Mouse (Mus musculus) bone marrow macrophage, adult 2 months (primary cell): ENCODE measurements around the gene Fmnl3. TPM values are rescaled to one million over a fixed set of nuclear protein-coding genes. Genes with fewer than 3 reads are reported as not detected.
A peak's percentile ranks its signal among the peaks of the same experiment; 100 is the strongest.

Source experiments
- H3K27ac ChIP-seq: 2 replicates; pipeline ENCODE4 v1.5.1; 2012; ENCODE audit warnings: low read depth, low read length; ENCODE audit not compliant: insufficient read depth
- H3K4me1 ChIP-seq: 2 replicates; pipeline ENCODE4 v1.6.1; 2012; ENCODE audit warnings: low read length; ENCODE audit not compliant: control insufficient read depth, insufficient read depth
- H3K4me3 ChIP-seq: 2 replicates; pipeline ENCODE4 v1.5.1; 2012; ENCODE audit warnings: mild to moderate bottlenecking, low read length, moderate library complexity; ENCODE audit not compliant: insufficient read depth
- CTCF ChIP-seq: IDR thresholded peaks from 2 replicates; pipeline ENCODE4 v1.5.1; 2012; ENCODE audit warnings: low read depth, mild to moderate bottlenecking, low read length, moderate library complexity
- POLR2A ChIP-seq: IDR thresholded peaks from 2 replicates; pipeline ENCODE4 v1.6.1; 2012; ENCODE audit warnings: mild to moderate bottlenecking, low read depth, low read length, borderline replicate concordance
- polyA plus RNA-seq: library from polyadenylated mRNA; stranded (reverse); fragments of >200 nt; gene quantifications from 2 replicates; pipeline ENCODE4 v1.2.4, GENCODE M21; 2012; ENCODE audit not compliant: missing spikeins, insufficient read depth, insufficient read length

Fmnl3 gene
- polyA plus RNA-seq, 1 experiment, result 23.2 TPM

DNA sequence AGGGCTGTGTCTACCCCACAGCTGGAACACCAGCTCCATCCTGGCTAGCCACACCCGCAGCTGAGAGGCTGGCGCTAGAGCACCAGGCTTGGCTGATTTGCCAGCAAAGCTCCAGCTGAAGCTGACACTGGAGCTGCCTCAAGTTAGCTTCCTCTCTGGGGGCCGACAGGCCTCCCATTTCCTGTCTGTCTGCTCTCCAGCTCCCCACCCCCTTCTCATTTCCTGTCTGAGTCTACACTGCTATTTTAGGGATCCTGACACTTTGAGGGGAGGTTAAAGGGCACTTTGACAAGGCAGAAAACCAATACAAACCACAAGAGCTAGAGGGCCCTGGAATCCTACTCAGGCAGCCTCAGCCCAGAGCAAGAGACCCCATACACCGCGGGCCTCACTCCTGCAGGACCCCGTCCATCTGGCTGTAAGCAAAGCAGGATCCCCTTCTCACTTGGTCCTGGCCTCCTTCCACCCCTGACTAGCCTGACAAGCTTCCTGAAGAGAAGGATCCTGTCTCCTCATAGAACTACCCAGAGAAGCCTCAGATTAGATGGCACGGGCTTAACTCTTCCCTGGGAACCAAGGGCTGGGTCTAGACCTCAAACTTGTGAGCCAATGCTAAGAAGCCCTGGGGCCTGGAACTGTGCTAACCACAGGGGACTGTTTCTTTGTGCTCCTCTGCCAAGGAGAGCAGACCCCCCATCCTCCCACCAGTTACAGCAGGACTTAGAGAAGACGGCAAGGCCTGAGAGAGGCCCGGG is 37.2 kb downstream of the Fmnl3 start:
- Histone ChIP-seq H3K4me1 (peaks cover 79% of the 10 kb centered on the region), H3K27ac (peak overlapping the region; percentile 91), H3K4me3 (peak overlapping the region; percentile 18; the same call in 1 of the 2 replicates)
- TF ChIP-seq POLR2A (no peak), CTCF (0 out of 2 replicates have a peak, but pooled peaks have one; percentile 12)

DNA sequence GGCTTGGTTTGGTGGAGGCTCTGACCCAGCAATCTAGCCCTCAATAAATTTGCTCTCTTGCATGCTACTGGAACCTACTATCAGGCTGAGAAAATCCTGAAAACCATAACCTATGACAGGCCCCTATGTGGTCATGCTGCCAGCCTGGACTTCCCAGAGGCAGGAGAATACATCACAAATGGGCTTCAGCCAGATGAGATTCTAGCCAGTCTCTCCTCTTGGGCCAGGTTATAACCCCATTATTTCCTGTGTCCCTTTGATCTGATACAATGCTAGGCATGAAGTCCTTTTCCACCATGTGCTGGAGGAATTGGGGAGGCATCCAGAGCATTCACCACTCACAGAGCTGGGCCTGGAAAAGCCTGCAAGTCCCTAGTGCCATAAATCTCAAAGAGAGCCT is 38.2 kb downstream of the Fmnl3 start:
- peak overlapping the region; percentile 78 for H3K27ac ChIP-seq
- TF ChIP-seq CTCF, result no peak
- no peak for TF ChIP-seq POLR2A
- H3K4me3 ChIP-seq, result no peak overlapping the region
- peaks cover 73% of the 10 kb centered on the region for H3K4me1 ChIP-seq

DNA sequence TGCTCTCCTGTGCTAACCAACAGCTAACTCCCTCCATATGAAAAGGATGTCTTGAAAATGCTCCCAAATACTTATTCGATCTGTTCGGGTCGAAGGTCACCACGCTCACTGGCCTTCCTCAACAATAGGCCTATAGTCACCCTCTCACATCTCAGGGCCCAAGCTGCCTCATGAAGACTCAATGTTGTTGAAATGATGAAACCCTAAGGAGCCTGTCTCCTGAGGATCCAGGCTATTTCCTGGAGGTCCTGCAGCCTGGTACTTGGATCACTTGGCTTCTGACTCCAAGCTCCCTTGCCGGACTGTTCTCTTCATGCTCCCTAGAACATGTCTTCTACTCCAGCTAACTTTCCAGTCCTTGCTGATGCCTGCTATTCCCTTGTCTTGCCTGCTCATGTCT is 38.9 kb downstream of the Fmnl3 start:
- TF ChIP-seq POLR2A (no peak), CTCF (no peak)
- Histone ChIP-seq H3K4me3 (no peak overlapping the region), H3K27ac (peak overlapping the region; percentile 10), H3K4me1 (peaks cover 73% of the 10 kb centered on the region)

DNA sequence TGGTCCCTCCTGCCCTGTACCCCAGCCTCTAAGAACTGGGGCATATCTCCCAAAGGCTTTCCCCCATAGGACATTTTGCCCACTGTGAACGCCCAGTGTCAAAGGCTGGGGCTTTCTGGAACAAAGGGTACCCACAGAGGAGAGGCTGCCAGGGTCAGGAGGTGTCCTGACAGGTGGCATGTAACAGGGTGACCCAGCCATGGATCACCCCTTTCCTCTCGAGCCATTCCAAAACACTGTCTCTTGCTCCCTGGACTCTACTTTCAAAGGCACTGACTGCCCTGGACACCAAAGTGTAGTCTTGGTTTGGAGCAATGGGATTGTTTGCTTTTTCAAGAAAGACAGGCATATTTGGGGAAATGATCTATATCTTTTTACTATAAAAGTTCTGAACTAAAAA is 40.0 kb downstream of the Fmnl3 start:
- peak overlapping the region; percentile 70 for H3K27ac ChIP-seq
- peaks cover 65% of the 10 kb centered on the region for H3K4me1 ChIP-seq
- no peak for TF ChIP-seq POLR2A
- no peak for TF ChIP-seq CTCF
- H3K4me3 ChIP-seq, result no peak overlapping the region

DNA sequence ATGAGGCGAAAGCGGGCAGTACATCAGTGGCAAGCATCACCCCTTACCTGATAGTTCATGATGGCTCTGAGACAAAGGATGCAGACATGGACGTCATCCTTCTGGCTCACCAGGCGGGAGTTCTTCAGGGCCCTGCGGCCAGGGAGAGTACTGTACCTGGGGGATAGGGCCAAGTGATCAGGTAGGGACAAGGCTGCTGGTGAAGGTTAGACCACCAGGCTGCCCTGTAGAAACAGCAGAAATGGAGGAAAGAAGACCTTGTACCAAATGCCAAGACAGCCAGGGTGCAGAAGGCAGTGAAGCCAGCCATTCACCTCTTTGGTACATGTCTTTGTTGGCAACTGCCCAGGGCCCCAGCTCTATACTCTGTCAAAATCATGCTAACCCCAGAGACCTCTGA is 42.3 kb downstream of the Fmnl3 start:
- H3K4me1 ChIP-seq, result peaks cover 43% of the 10 kb centered on the region
- TF ChIP-seq CTCF (no peak), POLR2A (no peak)

DNA sequence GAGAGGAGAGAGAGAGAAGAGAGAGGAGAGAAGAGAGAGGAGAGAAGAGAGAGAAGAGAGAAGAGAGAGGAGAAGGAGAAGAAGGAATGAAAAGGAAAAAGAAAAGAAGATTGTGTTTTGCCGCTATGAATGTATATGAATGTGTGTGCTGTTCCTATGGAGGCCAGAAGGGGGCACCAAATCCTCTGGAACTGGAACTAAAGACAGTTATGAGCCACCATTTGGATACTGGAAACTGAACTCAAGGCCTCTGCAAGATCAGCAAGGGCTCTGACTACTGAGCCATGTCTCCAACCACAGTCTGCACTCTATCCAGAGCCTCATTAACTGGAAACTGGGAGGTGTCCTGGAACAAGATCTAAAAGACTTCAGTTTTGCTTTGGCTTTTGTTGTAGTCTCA is 43.3 kb downstream of the Fmnl3 start:
- H3K27ac ChIP-seq, result no peak overlapping the region
- TF ChIP-seq POLR2A (no peak), CTCF (peak; percentile 52)
- H3K4me3 ChIP-seq, result no peak overlapping the region
- H3K4me1 ChIP-seq, result peaks cover 35% of the 10 kb centered on the region

More for the DNA sequence above, 42.3 kb downstream of the Fmnl3 start:
- H3K27ac ChIP-seq, result no peak overlapping the region
- H3K4me3 ChIP-seq, result no peak overlapping the region

DNA sequence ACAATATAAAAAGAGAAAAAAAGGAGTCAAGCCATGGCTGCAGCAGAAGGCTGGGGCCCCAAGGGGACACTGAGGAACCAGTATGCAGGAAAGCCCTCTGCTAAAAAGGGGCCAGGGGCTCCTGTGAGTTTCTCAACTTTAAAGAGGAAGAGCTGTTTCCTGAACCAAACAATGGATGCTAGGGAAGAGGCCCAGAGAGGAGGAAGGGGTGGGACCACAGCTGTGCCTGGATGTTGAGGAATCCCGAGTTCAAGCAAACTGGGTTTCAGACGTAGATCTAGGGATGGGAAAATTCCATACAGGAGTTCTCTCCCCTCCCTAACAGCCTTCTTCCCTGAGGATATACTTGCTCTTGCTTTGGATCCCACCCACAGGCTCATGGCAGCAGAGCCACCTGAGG is 43.9 kb downstream of the Fmnl3 start:
- TF ChIP-seq CTCF, result no peak
- TF ChIP-seq POLR2A, result no peak
- Histone ChIP-seq H3K27ac (no peak overlapping the region), H3K4me1 (peaks cover 30% of the 10 kb centered on the region), H3K4me3 (no peak overlapping the region)

DNA sequence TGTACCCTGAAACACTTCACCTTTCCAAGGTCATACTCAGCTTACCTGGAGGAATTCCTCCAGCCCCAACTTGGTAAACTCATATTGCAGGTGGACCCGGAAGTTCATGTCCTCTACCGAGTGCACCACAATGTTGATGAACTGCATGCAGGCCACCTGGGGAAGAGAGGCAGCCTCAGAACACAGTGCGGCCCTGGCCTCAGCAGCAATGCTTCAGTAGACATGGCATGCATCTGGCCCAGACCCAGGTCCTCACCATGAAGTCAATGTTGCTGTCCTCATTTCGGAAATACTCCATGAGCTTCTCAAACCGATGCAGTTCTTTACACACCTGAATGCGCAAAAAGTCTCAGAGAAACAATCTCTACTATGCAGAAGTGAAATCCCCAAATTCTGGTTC is 44.7 kb downstream of the Fmnl3 start:
- H3K4me1 ChIP-seq, result peaks cover 22% of the 10 kb centered on the region
- H3K27ac ChIP-seq, result no peak overlapping the region
- TF ChIP-seq POLR2A, result no peak
- TF ChIP-seq CTCF, result no peak
- H3K4me3 ChIP-seq, result no peak overlapping the region

DNA sequence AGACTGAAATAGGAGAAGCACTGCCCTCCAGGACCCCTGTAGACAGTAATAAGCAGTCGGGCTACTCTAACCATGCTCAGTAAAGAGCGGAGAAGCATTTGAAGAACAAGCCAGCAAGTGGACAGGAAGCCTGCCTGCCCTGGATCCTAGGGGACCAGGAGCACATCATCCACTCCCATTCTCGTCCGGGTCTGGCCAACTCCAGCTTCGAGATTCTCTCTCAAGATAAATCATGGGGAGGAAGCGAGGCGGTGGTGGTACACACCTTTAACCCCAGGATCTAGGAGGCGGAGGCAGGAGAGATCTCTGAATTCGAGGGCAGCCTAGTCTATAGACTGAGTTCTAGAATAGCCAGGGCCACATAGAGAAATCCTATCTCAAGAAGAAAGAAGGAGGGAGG is 46.1 kb downstream of the Fmnl3 start:
- H3K4me1 ChIP-seq, result peaks cover 8% of the 10 kb centered on the region
- no peak for TF ChIP-seq CTCF
- H3K27ac ChIP-seq, result no peak overlapping the region
- no peak overlapping the region for H3K4me3 ChIP-seq

DNA sequence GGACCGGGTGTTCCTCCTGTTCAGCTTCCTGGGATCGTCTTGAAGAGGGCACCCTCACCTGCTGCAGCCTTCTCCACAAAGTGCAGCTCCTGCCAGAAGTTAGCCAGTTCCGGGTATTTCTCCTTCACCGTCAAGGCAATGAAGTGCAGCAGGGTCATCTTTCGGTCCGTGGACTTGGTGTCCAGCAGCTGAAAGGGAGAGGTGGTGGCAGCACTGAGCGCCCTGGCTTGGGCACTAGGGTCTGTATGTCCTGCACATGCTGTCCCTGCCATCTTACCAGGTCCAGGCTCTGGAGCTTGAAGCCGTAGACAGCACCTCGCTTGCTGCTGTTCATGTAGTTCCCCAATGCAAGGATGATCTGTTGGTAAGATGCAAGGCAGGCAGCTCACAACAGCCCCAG is 49.3 kb downstream of the Fmnl3 start:
- Histone ChIP-seq H3K27ac (no peak overlapping the region), H3K4me1 (peaks cover 10% of the 10 kb centered on the region), H3K4me3 (no peak overlapping the region)
- TF ChIP-seq POLR2A (no peak), CTCF (no peak)

DNA sequence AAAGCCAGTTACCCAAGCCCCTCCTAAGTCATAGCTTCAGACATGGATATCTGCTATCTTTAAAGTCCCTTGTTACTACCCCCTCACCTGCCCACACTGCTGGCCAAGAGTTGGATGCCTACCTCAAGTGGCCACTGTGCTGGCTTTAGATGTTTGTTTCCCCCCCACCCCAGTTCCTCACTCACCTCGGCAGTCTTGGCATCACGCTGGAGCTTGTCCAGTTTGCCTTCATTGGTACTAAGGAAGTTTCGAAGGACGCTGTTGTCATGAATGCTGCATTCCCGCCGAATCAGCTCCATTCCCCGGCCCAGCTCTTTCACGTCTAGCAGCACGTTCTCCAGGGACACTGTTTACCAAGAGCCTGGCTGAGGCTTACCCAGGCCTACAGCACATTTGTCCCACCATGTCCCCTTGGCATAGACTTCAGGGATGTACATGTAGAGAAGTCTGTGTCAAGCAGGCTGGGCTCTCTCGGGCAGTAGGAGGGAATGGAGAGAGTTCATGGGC is 50.1 kb downstream of the Fmnl3 start:
- Histone ChIP-seq H3K4me3 (no peak overlapping the region), H3K27ac (no peak overlapping the region), H3K4me1 (peaks cover 10% of the 10 kb centered on the region)
- TF ChIP-seq POLR2A (no peak), CTCF (no peak)
